Mouse (Mus musculus) ES-Bruce4 (cell line): ENCODE results near the gene Sult1a1. TPM values are rescaled to one million over a fixed set of nuclear protein-coding genes. Genes with fewer than 3 reads are reported as not detected.
A peak's percentile ranks its signal among the peaks of the same experiment; 100 is the strongest.
"Not testable (repeated sequence)": the region's sequence is repeated elsewhere in the genome, so short reads cannot be mapped to it uniquely, and the experiment has no call there.

ENCODE experiments used
- H3K27ac ChIP-seq: 2 replicates; pipeline ENCODE4 v1.5.1; 2012; ENCODE audit warnings: low read length, inconsistent platforms; ENCODE audit not compliant: insufficient read depth
- H3K27me3 ChIP-seq: 2 replicates; pipeline ENCODE4 v1.6.1; 2012; ENCODE audit warnings: mild to moderate bottlenecking, low read length, inconsistent platforms; ENCODE audit not compliant: control insufficient read depth, poor library complexity, insufficient read depth, severe bottlenecking
- H3K36me3 ChIP-seq: 2 replicates; pipeline ENCODE4 v1.6.1; 2012; ENCODE audit warnings: inconsistent platforms, mild to moderate bottlenecking, low read length, moderate library complexity; ENCODE audit not compliant: control insufficient read depth, poor library complexity, insufficient read depth, severe bottlenecking
- H3K4me1 ChIP-seq: one replicate; pipeline ENCODE4 v1.8.1; 2011; ENCODE audit warnings: low read length; ENCODE audit not compliant: control insufficient read depth, insufficient read depth
- H3K4me3 ChIP-seq: 2 replicates; pipeline ENCODE4 v1.5.1; 2011; ENCODE audit warnings: low read depth, mild to moderate bottlenecking, low read length
- H3K9ac ChIP-seq: 2 replicates; pipeline ENCODE4 v1.6.1; 2012; ENCODE audit warnings: low read depth, mild to moderate bottlenecking, inconsistent platforms; ENCODE audit not compliant: poor library complexity, severe bottlenecking
- H3K9me3 ChIP-seq: replicated peaks from 2 replicates; pipeline ENCODE4 v1.6.1; 2012; ENCODE audit warnings: mild to moderate bottlenecking, low read length, inconsistent platforms; ENCODE audit not compliant: control insufficient read depth, poor library complexity, insufficient read depth, severe bottlenecking
- CTCF ChIP-seq: IDR thresholded peaks from one replicate; pipeline ENCODE4 v1.8.1; 2011; ENCODE audit warnings: low read depth, low read length
- EP300 ChIP-seq: IDR thresholded peaks from 2 replicates; pipeline ENCODE4 v1.6.1; 2011; ENCODE audit warnings: low read depth, low read length; ENCODE audit not compliant: insufficient read depth
- POLR2A ChIP-seq: IDR thresholded peaks from one replicate; pipeline ENCODE4 v1.8.1; 2011; ENCODE audit warnings: low read length; ENCODE audit not compliant: insufficient read depth
- polyA plus RNA-seq: library from polyadenylated mRNA; stranded (reverse); fragments of >200 nt; gene quantifications from 2 replicates; pipeline ENCODE4 v1.2.4, GENCODE M21; 2011; ENCODE audit warnings: low read depth; ENCODE audit not compliant: missing spikeins, insufficient read depth, insufficient read length

The Sult1a1 gene
- polyA plus RNA-seq, 1 experiment, result not detected

- Histone ChIP-seq H3K27ac (no peak overlapping the region), H3K27me3 (no peaks in the 10 kb centered on the region), H3K9ac (no peak overlapping the region), H3K4me1 (no peaks in the 10 kb centered on the region), H3K9me3 (no peaks in the 10 kb centered on the region), H3K4me3 (no peak overlapping the region), H3K36me3 (no peaks in the 10 kb centered on the region)
- TF ChIP-seq CTCF (no peak), POLR2A (no peak), EP300 (no peak)
Observed at GRCm38 (mm10) chr7:126650852-126651251, 25.4 kb downstream of the Sult1a1 start.

GRCm38 (mm10) chr7:126649231-126650051 lies 26.8 kb downstream of the Sult1a1 start, which contains the start of gene Sgf29:
Gene Sgf29, plus strand, starts transcription at chr7:126649309.
- Histone ChIP-seq H3K36me3 (no peaks in the 10 kb centered on the region), H3K27me3 (no peaks in the 10 kb centered on the region), H3K9me3 (no peaks in the 10 kb centered on the region), H3K9ac (peak within 1 kb of the TSS; percentile 31), H3K4me1 (no peaks in the 10 kb centered on the region), H3K4me3 (peak within 1 kb of the TSS; percentile 85), H3K27ac (peak within 1 kb of the TSS; percentile 32; the same call in 1 of the 2 replicates)
- no peak for TF ChIP-seq CTCF
- peak; percentile 89 for TF ChIP-seq POLR2A

GRCm38 (mm10) chr7:126648486-126648885 lies 27.7 kb downstream of the Sult1a1 start:
- Histone ChIP-seq H3K4me1 (no peaks in the 10 kb centered on the region), H3K36me3 (no peaks in the 10 kb centered on the region), H3K9ac (no peak overlapping the region), H3K4me3 (peak overlapping the region; percentile 34; the same call in 1 of the 2 replicates), H3K27ac (no peak overlapping the region), H3K27me3 (no peaks in the 10 kb centered on the region), H3K9me3 (no peaks in the 10 kb centered on the region)
- TF ChIP-seq CTCF, result peak; percentile 31
- no peak for TF ChIP-seq POLR2A
- TF ChIP-seq EP300, result no peak

GRCm38 (mm10) chr7:126645708-126646107 lies 30.5 kb downstream of the Sult1a1 start:
- H3K27ac ChIP-seq, result peak overlapping the region; percentile 20; the same call in 1 of the 2 replicates
- no peaks in the 10 kb centered on the region for H3K4me1 ChIP-seq
- no peak overlapping the region for H3K9ac ChIP-seq
- H3K9me3 ChIP-seq, result no peaks in the 10 kb centered on the region
- H3K4me3 ChIP-seq, result no peak overlapping the region
- TF ChIP-seq EP300 (no peak), CTCF (no peak), POLR2A (no peak)
- no peaks in the 10 kb centered on the region for H3K27me3 ChIP-seq
- H3K36me3 ChIP-seq, result no peaks in the 10 kb centered on the region

GRCm38 (mm10) chr7:126644914-126645313 lies 31.3 kb downstream of the Sult1a1 start:
- Histone ChIP-seq H3K9ac (no peak overlapping the region), H3K36me3 (no peaks in the 10 kb centered on the region), H3K27ac (no peak overlapping the region), H3K4me1 (no peaks in the 10 kb centered on the region), H3K4me3 (no peak overlapping the region), H3K9me3 (no peaks in the 10 kb centered on the region), H3K27me3 (no peaks in the 10 kb centered on the region)
- TF ChIP-seq POLR2A (no peak), CTCF (no peak), EP300 (no peak)

- no peak overlapping the region for H3K4me3 ChIP-seq
- no peak for TF ChIP-seq CTCF
- TF ChIP-seq EP300, result no peak
- TF ChIP-seq POLR2A, result no peak
- H3K9ac ChIP-seq, result no peak overlapping the region
- H3K36me3 ChIP-seq, result no peaks in the 10 kb centered on the region
- no peaks in the 10 kb centered on the region for H3K9me3 ChIP-seq
- no peaks in the 10 kb centered on the region for H3K27me3 ChIP-seq
- H3K4me1 ChIP-seq, result no peaks in the 10 kb centered on the region
- no peak overlapping the region for H3K27ac ChIP-seq
Observed at GRCm38 (mm10) chr7:126644345-126644744, 31.9 kb downstream of the Sult1a1 start.

GRCm38 (mm10) chr7:126643244-126643617 lies 33.0 kb downstream of the Sult1a1 start:
- H3K27me3 ChIP-seq, H3K9ac ChIP-seq, H3K4me3 ChIP-seq, H3K9me3 ChIP-seq, H3K36me3 ChIP-seq, H3K4me1 ChIP-seq, H3K27ac ChIP-seq: not testable (repeated sequence)
